Mouse (Mus musculus): ENCODE measurements around the gene Lrrk1.

Lrrk1 gene

GRCm38 (mm10) chr7:66333906-66334500 is 54.1 kb downstream of the Lrrk1 start:
- DNase-seq, result no peak

GRCm38 (mm10) chr7:66332340-66332739 is 55.8 kb downstream of the Lrrk1 start:
- DNase-seq, result no peak

DNA sequence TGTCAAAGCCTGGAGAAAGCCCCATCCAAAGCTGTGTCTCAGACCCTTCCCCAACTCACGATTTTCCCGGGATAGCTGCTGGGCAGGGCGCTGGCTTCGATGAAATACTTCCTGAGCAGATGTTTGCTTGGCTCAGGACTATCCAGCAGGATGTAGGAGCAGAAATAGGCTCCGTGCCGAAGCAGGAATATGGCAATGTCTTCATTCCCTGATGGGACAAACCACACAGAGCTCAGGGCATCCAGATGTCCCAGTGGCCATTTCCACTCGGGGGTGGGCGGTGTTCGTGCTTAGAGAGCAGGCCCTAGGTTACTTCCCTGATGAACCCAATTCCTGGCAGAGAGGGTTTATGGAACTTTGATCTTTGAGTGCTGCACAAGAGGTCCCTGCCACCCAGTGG is 57.5 kb downstream of the Lrrk1 start:
- no peak for DNase-seq

DNA sequence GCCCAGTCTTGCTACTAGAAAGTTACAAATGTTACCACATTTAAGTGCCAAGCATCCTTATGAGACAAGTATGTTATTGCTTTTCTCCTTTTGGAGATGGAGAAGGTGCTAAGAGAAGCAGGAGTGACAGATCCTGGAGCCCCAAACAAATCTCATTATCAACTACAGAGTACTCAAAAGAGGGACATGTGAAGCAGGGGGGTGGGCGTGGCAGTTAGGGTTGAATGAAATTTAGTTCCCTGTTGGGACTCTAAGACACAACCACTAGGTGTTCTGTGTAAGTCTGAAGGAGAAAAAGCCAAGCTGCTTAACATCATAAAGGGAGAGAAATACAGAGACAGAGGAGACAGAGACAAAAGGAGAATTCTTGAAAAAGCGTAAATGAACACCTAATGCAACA is 60.6 kb downstream of the Lrrk1 start:
- DNase-seq, result no peak

DNA sequence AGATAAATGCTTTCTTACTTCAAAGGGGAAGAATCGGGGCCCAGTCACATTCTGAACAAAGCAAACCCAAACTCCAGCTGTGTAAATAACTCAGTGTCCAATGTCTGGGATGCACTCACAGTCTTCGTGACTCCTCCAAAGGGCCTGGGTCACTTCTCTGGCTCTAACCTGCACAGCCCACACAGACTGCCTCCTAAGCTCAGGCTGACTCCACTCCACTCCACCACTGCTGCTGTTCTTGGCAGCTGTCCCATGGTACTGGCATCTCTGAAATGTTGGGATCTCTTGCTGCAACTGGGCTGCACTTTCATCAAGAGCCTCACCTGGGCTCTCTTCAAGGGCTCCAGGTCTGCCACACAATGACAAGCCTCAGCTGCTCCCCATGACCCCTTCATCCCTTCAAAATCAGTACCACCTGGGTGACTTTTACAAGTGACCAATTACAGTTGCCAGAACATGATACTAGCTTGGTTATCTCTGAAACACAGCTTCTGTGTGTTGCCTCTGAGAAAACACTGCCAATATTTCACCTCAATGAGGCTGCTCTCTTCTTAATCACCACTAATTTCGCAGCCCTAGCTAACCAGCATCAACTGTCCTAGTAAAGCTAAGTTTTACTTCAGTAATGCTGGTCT is 62.6 kb downstream of the Lrrk1 start:
- no peak for DNase-seq

DNA sequence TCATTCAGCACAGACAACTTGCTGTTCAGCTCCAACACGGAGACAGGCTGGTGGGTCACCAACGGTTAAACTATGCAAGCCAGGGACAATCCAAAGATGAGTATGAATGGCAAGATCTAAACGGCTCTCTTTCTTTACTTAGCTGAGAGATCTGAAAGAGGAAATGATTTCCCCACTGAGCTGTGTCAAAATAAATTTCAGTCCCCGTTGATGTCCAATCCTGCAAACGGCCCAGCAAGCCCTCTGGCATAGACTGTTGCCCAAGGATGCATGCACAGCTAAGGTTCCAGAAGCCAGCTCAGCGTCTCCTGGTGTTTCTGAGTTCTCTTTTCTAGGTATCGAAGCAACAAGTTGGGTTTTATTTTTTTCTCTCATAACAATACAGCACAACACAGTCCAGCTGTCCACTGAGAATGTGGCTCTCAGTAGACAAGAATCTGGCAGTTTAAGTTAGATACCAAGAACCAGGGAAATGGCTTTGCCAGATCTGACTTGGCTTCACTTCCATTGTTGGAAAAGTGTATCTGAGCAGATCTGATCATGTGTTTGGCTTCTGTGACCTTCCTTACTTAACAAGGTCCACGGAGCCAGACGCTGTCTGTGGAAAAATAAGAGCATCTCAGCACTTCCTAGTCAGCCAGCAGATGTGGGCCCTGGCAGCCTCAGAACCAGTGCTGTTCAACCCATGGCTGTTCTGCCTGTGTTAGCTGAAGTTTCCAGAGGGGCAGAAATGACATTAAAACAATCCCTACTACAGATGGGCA is 64.7 kb downstream of the Lrrk1 start:
- no peak for DNase-seq

- DNase-seq, result no peak
These were observed 67.2 kb downstream of the Lrrk1 start for GRCm38 (mm10) chr7:66320996-66321395.

DNA sequence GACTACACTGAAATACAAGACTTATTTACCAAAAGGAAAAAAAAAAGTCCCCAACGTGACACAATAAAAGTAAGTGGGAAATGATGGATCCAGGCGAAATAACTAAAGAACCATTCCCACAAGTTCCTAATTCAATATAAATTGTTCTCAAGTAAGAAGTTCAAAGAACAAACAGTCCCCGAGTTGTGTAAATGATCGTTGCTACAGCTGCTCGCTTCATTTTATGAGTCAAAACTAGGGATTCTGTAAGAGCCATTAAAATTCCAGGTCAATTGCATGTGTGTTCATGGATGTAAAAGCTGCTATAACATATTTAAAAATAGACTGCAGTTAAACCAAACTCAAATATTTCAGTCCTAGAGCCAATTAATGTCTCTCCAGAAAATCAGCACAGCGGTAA is 70.0 kb downstream of the Lrrk1 start:
- no peak for DNase-seq

DNA sequence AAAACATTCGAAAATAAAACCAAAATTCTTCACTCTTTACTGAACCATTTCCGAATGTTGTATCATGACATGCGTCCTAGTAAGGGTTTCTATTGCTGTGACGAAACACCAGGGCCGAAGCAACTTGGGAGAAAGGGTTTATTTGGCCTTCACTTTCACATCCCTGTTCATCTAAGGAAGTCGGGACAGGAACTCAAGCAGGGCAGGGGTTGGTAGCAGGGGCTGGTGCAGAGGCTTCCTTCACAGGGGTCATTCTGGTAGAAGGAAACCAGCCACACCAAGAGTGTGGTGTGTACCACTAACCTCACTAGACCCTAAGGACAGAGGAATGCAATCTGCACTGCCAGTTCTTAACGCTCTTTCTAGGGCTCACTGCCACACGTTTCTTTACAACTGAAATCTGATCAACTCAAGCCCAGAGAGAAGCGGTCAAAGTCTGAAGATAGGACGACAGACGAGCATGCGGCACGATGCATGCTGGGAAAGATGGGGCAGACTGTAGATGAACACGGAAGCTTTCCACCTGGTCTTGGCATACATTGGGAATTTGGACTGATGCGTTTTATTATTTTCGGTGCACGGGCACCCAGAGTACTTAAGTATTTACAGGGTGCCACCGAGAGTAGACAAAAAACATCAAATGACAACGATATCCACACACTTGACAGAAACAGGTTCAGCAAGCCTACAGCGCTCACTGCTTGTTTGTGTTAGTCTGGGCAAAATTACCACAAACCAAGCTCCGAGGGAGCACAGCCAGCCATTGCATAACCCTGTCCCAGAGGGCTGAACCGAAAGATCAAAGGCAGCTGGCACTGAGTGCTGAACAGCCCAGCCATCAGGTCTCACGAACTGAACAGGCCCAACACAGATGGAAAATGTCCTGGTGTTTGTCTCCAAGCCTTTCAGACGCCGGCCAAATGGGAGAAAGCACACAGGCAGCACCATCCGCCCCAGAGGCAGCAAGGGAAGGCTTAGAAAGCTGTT is 77.2 kb downstream of the Lrrk1 start:
- DNase-seq, result no peak

GRCm38 (mm10) chr7:66309950-66310669 is 78.0 kb downstream of the Lrrk1 start:
- DNase-seq, result peak; percentile 45

GRCm38 (mm10) chr7:66309240-66309949 is 78.8 kb downstream of the Lrrk1 start:
- DNase-seq, result no peak

- DNase-seq, result no peak
These were observed 79.4 kb downstream of the Lrrk1 start for GRCm38 (mm10) chr7:66308581-66309239.

DNA sequence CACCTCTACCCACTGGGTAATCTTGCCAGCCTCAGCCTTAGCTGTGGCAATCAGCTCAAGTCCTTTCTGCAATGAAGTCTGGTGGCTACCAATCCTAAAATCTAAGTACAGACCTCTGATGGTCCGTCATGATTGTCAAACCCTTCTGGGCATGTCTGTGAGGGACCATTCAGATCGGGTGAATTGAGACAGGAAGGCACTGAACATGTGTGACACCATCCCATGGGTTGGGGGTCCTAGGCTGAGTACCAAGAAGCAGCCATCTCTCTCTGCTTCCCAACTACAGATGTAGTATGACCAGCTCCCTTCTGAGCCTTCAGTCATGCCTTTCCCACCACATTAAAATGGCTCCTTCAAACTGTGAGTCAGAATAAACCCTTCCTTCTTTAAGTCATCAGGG is 80.4 kb downstream of the Lrrk1 start:
- DNase-seq, result no peak

GRCm38 (mm10) chr7:66305714-66306198 is 82.4 kb downstream of the Lrrk1 start:
- DNase-seq, result no peak

GRCm38 (mm10) chr7:66304993-66305713 is 83.0 kb downstream of the Lrrk1 start:
- no peak for DNase-seq

DNA sequence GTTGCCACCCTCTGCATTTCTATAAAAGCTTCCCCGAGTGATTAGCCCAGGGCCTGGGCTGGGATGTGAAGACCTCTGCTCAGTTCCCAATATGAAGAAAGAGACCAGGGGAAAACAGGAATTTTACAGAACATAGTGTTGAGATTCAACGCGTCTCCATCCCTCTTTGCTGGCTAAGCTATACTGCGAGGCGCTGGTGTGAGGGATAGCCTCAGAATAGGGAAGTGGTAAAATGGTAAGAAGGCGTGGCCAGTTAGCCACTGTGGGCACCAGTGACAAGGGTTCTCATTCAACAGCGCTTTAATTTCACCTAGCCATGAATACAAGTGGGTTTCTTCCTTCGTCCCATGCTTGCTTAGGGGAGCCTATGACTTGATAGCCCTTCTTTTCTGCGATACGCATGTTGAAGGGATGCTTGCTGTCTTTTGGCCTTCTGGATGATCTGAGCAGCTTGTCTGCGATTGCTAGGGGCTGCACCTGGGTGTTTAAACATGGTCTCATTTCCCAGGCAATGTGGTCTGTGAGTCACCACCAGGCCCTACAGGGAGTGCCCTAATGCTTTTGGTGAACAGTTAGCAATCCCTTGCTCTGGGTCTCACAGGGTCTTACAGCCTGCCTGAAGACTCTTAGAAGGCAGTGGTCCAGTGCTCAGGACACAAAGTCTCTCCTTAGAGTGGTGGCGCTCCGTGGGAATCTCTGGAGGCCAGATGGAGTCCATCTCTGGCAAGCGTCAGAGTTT is 84.1 kb downstream of the Lrrk1 start:
- no peak for DNase-seq

DNA sequence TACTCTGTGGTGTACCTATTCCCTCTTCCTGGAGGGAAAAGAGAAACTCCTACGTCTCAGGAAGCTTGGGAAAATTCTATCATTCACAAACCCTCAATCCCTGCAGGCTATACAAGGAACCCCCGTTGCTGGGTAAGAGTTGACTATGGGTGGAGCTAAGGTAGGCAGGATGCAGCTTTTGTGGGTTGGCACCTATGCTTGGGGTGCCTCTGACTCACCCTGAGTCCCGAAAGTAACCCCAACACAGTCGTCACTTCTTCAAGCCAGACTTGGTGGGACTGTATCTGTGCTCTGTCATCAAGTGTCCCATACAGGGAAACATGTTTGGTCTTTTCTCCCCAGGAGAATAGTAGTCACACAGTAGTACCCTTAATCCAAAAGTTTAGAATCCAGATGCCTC is 86.7 kb downstream of the Lrrk1 start:
- DNase-seq, result no peak

DNA sequence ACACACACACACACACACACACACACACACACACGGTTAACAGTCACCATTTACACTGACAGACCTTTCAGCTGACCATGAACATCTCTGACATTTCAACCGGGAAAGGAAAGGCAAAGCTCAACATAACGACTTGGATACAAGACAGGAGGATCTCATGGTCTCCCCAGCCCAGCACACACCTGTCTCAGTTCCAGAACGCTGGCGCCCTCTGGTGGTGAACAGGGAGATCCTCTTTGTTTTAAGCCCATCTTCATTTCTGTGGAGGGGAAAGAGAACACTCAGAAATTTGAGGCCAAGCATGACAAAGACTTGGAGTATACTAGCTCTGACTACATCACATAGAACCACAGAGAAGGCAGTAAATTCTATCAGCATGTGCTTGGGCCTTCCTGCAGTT is 87.5 kb downstream of the Lrrk1 start:
- peak; percentile 73 for DNase-seq

GRCm38 (mm10) chr7:66297656-66298021 is 90.5 kb downstream of the Lrrk1 start:
- DNase-seq, result no peak
